Mouse (Mus musculus) ES-E14 (cell line): Measurements from ENCODE around the gene Erfe. TPM values are rescaled to one million over a fixed set of nuclear protein-coding genes. Genes with fewer than 3 reads are reported as not detected.

Experiments used
- DNase-seq: peaks from one replicate; pipeline ENCODE4 v3.0.0-alpha.2; 2013; ENCODE audit warnings: low read depth, low spot score
- H3K27ac ChIP-seq: 2 replicates; pipeline ENCODE4 v1.5.1; 2012; ENCODE audit warnings: low read depth, mild to moderate bottlenecking, low read length, moderate library complexity, mixed read lengths; ENCODE audit not compliant: poor library complexity, insufficient read depth, severe bottlenecking
- H3K36me3 ChIP-seq: 2 replicates; pipeline ENCODE4 v1.6.1; 2012; ENCODE audit warnings: mild to moderate bottlenecking, low read length, moderate library complexity, mixed read lengths; ENCODE audit not compliant: control insufficient read depth, poor library complexity, insufficient read depth, severe bottlenecking
- H3K4me1 ChIP-seq, 2 experiments: fragments of 150-350 bp in 1 of 2; sonication (generic) in 1 of 2; 2 replicates each; pipeline ENCODE4 v1.6.1; 2012; ENCODE audit warnings: low read length in 2 of 2, mild to moderate bottlenecking in 1 of 2, mixed read lengths in 1 of 2; ENCODE audit not compliant: control insufficient read depth in 2 of 2, insufficient read depth in 2 of 2, poor library complexity in 1 of 2
- H3K4me3 ChIP-seq, 2 experiments: fragments of 150-350 bp in 1 of 2; sonication (generic) in 1 of 2; 2 replicates each; pipeline ENCODE4 v1.5.1; 2012; ENCODE audit warnings: low read length in 2 of 2, low read depth in 1 of 2, mild to moderate bottlenecking in 1 of 2, mixed read lengths in 1 of 2; ENCODE audit not compliant: insufficient read depth in 1 of 2, poor library complexity in 1 of 2, severe bottlenecking in 1 of 2
- H3K9ac ChIP-seq: 2 replicates; pipeline ENCODE4 v1.6.1; 2012; ENCODE audit warnings: low read depth, mild to moderate bottlenecking, low read length, mixed read lengths; ENCODE audit not compliant: poor library complexity, insufficient read depth, severe bottlenecking
- H3K9me3 ChIP-seq: fragments of 150-350 bp; sonication (generic); 2 replicates; pipeline ENCODE4 v1.6.1; 2012; ENCODE audit warnings: low read depth, mild to moderate bottlenecking, low read length; ENCODE audit not compliant: control insufficient read depth, insufficient read depth
- CHD2 ChIP-seq: IDR thresholded peaks from 2 replicates; pipeline ENCODE4 v1.6.1; 2014; ENCODE audit warnings: mild to moderate bottlenecking, low read depth, low read length, inconsistent platforms
- HCFC1 ChIP-seq: IDR thresholded peaks from 2 replicates; pipeline ENCODE4 v1.6.1; 2012; ENCODE audit warnings: low read length, inconsistent platforms, borderline replicate concordance; ENCODE audit not compliant: insufficient read depth
- MAFK ChIP-seq: IDR thresholded peaks from 2 replicates; pipeline ENCODE4 v1.6.1; 2014; ENCODE audit warnings: mild to moderate bottlenecking, low read depth, low read length, inconsistent platforms; ENCODE audit not compliant: insufficient read depth
- ZC3H11A ChIP-seq: IDR thresholded peaks from 2 replicates; pipeline ENCODE4 v1.6.1; 2012; ENCODE audit warnings: low read depth, mild to moderate bottlenecking, inconsistent platforms, low read length, borderline replicate concordance
- ZNF384 ChIP-seq: IDR thresholded peaks from 2 replicates; pipeline ENCODE4 v1.6.1; 2012; ENCODE audit warnings: low read depth, low read length, inconsistent platforms
- in situ Hi-C, 2 experiments: fragments of 600-800 bp; cut with MboI; formaldehyde crosslinking; loops; one replicate each; pipeline ENCODE4 v1.15.1; 2025; ENCODE audit warnings: low sequenced_read_pairs in 2 of 2, inconsistent platforms in 1 of 2; ENCODE audit not compliant: unreplicated experiment in 2 of 2
- total RNA-seq: library from RNA; depleted of rRNA; stranded (reverse); fragments of 300-350 nt; gene quantifications from 2 replicates; pipeline ENCODE4 v1.2.3, GENCODE M21; 2012

Gene Erfe
- total RNA-seq, 1 experiment: 6.3 TPM

DNA sequence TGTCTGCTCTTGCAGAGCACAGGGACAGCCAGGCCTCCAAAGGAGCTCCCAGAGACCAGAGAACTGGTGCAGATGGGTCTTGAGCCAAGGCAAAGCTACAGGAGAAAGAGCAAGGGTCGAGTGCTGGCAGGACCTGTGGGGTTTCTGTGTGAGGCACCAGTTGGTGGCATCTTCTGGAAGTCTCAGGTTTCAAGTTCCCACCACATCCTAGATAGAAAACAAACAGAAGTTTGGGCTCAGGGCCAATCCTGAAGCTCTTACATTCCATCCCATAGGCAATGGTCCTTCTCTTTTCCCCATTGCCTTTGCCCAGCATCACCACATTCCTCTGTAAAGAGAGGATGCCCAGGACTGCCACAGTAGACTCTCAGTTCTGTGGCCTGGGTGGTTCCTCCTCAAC, 38.7 kb downstream of the Erfe start:
- H3K4me1 ChIP-seq: peaks cover 0 to 2% of the 10 kb centered on the region in 2 experiments; a peak in 1 of 4 replicates
- no peak overlapping the region for H3K27ac ChIP-seq
- no peak overlapping the region for H3K9ac ChIP-seq
- no peak overlapping the region for H3K4me3 ChIP-seq
- H3K9me3 ChIP-seq: no peaks in the 10 kb centered on the region
- no peak for DNase-seq
- in situ Hi-C loops: no loop called here
- no peaks in the 10 kb centered on the region for H3K36me3 ChIP-seq
- TF ChIP-seq MAFK (no peak), CHD2 (no peak), ZC3H11A (no peak), HCFC1 (no peak), ZNF384 (no peak)

DNA sequence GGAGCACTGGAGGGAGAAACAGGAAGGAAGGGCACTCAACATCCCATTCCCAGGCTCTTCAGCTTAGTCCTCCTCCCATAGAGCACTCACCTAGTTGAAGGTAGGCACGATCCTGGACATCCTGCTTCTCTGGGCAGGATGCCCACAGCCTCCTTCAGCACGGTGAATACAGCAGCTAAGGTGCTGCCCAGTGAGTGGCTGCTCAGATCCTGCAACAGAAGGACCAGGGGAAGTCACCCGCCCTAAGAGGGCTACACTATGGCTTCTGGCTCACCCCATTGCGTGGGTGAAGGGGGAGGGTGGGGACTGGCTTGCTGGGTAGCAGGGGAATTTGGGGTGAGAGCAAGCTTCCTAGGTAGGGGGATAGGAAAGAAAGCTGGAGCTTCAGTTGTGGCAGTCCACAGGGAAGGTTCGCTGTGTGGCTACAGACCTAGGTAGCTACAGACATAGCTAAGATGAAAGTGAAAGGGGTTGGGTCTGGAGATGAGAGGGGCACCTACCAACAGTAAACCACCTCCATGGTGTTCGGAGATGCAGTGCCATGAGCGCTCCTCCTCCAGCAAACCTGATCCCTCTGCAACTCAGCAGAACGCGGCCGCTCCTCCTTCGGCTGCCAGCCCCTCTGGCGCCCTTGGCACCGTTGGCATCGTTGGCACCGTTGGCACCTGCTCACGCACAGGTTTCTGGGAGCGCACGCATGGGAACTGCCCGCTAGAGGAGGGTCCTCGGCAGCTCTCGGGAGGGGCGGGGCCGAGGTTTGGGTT, 39.4 kb downstream of the Erfe start:
- Histone ChIP-seq H3K9me3 (no peaks in the 10 kb centered on the region), H3K27ac (no peak overlapping the region), H3K4me3 (no peak overlapping the region), H3K9ac (no peak overlapping the region), H3K36me3 (no peaks in the 10 kb centered on the region), H3K4me1 (peaks cover 0 to 2% of the 10 kb centered on the region in 2 experiments; a peak in 1 of 4 replicates)
- in situ Hi-C loops: no loop called here
- no peak for TF ChIP-seq CHD2
- TF ChIP-seq ZC3H11A: no peak
- TF ChIP-seq HCFC1: no peak
- TF ChIP-seq MAFK: no peak
- no peak for TF ChIP-seq ZNF384
- DNase-seq: no peak

DNA sequence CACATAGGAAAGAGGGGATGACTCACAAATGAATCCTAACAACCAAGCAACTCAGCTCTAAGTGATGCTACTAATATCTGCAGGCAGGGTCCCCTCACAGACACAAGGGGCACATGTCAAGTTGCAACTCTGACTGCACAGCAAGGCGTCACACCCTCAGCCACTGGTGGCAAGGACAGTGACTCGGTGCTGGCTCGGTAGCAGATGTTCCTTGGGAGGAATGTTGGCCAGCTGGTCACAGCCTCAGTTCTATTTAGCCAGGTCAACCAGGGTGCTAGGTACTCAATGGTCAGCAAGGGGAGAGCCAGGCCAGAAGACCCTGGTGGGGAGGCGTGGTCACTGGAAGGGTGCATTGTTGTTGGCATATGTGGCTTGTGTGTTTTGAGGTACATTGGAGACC, 41.6 kb downstream of the Erfe start:
- H3K4me3 ChIP-seq: no peak overlapping the region
- no peak overlapping the region for H3K9ac ChIP-seq
- peaks cover 0 to 6% of the 10 kb centered on the region in 2 experiments; a peak in 1 of 4 replicates for H3K4me1 ChIP-seq
- TF ChIP-seq MAFK: no peak
- no peak for TF ChIP-seq HCFC1
- no peak for TF ChIP-seq ZC3H11A
- TF ChIP-seq ZNF384: no peak
- no peak for TF ChIP-seq CHD2
- H3K36me3 ChIP-seq: peaks cover 3% of the 10 kb centered on the region; the same call in 1 of the 2 replicates
- no peaks in the 10 kb centered on the region for H3K9me3 ChIP-seq
- in situ Hi-C loops: no loop called here
- no peak for DNase-seq
- no peak overlapping the region for H3K27ac ChIP-seq

DNA sequence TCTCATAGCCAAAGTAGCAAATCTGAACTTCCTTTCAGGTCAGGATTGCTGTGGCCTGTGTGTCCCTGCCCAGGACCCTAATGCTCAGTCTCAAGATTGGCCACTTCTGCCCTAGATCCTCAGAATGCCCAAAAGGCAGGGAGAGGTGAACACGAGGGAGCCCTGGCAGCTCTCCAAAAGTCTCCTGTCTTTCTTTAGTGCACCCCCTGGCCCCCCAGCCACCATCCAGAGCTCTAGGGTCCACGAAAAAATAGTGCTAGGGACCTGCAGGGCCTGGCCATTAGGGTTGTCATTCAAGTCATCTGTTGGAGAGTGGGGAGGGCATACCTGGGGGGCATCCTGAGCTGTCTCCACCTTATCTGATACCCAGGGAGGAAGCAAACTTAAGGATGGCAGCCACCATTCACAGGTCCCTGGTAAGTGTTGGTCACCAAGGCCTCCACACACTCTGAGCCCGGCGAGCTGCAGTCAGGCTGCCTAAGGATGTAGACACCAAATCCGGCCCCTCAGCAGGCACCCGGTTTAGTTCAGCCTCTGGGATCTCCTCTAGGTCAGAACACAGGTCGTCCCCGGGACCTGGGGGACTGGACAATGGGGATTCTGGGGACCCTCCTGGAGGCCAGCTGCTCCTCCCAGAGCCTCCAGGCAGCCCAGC, 45.5 kb downstream of the Erfe start:
- in situ Hi-C loops: no loop called here
- peak overlapping the region; percentile 78 to 87; a peak in 3 of 4 replicates for H3K4me3 ChIP-seq
- no peaks in the 10 kb centered on the region for H3K9me3 ChIP-seq
- peaks cover 1 to 9% of the 10 kb centered on the region in 2 experiments; a peak in 2 of 4 replicates for H3K4me1 ChIP-seq
- peaks cover 3% of the 10 kb centered on the region; the same call in 1 of the 2 replicates for H3K36me3 ChIP-seq
- no peak overlapping the region for H3K27ac ChIP-seq
- peak overlapping the region; percentile 80 for H3K9ac ChIP-seq
- no peak for DNase-seq
- TF ChIP-seq ZC3H11A (no peak), CHD2 (no peak), HCFC1 (no peak), ZNF384 (no peak), MAFK (no peak)
